Mouse (Mus musculus) gastrocnemius, postnatal 14 days (tissue): Measurements from ENCODE around the gene Cryge. TPM values are rescaled to one million over a fixed set of nuclear protein-coding genes. Genes with fewer than 3 reads are reported as not detected.

Experiments used
- DNase-seq: peaks from one replicate; pipeline ENCODE4 v3.0.0; 2021; ENCODE audit warnings: mixed read lengths
- intact Hi-C: fragments of 180-260 bp; cut with DNase I; formaldehyde crosslinking; loops from one replicate; pipeline ENCODE4 v1.15.1; 2025; ENCODE audit warnings: low total_unique reads
- total RNA-seq, 2 experiments: library from RNA; stranded (reverse); gene quantifications; 2 replicates each; pipeline ENCODE4 v1.2.3; 2021

The Cryge gene
- total RNA-seq, 2 experiments from 2014 or later, result not detected

GRCm38 (mm10) chr1:65035513-65035912 lies 15.4 kb downstream of the Cryge start:
- intact Hi-C loops, result no loop called here
- DNase-seq, result no peak

- intact Hi-C loops, result no loop called here
- DNase-seq, result no peak
Observed at GRCm38 (mm10) chr1:65032641-65033040, 18.3 kb downstream of the Cryge start, which contains the start of gene Akr1cl. Gene Akr1cl (minus strand): TSS chr1:65032759.

GRCm38 (mm10) chr1:65028206-65028605 lies 22.7 kb downstream of the Cryge start:
- intact Hi-C loops, result no loop called here
- DNase-seq, result no peak

GRCm38 (mm10) chr1:65012726-65013125 lies 38.2 kb downstream of the Cryge start:
- DNase-seq, result no peak
- intact Hi-C loops, result no loop called here

GRCm38 (mm10) chr1:65010153-65010552 lies 40.8 kb downstream of the Cryge start:
- DNase-seq, result peak; percentile 43
- intact Hi-C loops, result no loop called here

GRCm38 (mm10) chr1:65005575-65005974 lies 45.4 kb downstream of the Cryge start:
- intact Hi-C loops, result loop anchor here (5.0 to 10.0 kb wide), 2 partner anchors 288 to 1351 kb away; no protein-coding TSS in a partner anchor
- DNase-seq, result no peak

GRCm38 (mm10) chr1:65004526-65004925 lies 46.4 kb downstream of the Cryge start:
- DNase-seq, result no peak
- intact Hi-C loops, result loop anchor here (10.0 kb wide), 1 partner anchor 1350 kb away; no protein-coding TSS in a partner anchor

Other genes with a start within 250 kb of the Cryge start
- gene Plekhm3, start 94.3 kb downstream of the Cryge start, total RNA-seq, result 1 to 10 TPM; 3.9 to 5.1 TPM
- not detected for gene Akr1cl, start 18.4 kb downstream of the Cryge start, total RNA-seq
- gene Crygd, start 12.3 kb upstream of the Cryge start, total RNA-seq, result not detected
- gene Crygc, start 22.5 kb upstream of the Cryge start, total RNA-seq, result not detected
- gene Crygb, start 31.1 kb upstream of the Cryge start, total RNA-seq, result not detected
- not detected for gene Cryga, start 52.2 kb upstream of the Cryge start, total RNA-seq
- not detected for gene Gm28845, start 68.4 kb upstream of the Cryge start, total RNA-seq
- not detected for gene D630023F18Rik, start 72.1 kb upstream of the Cryge start, total RNA-seq
- 10 to 100 TPM; 39.9 to 51.1 TPM for gene Idh1, start 135.4 kb upstream of the Cryge start, total RNA-seq
- 1 to 10 TPM; 8.5 to 8.9 TPM for gene Pikfyve, start 135.5 kb upstream of the Cryge start, total RNA-seq
- not detected for gene Pth2r, start 230.9 kb upstream of the Cryge start, total RNA-seq